Mouse (Mus musculus) urinary bladder, postnatal 4 days (tissue): ENCODE results near the gene Col5a3.
"Not testable (repeated sequence)": the region's sequence is repeated elsewhere in the genome, so short reads cannot be mapped to it uniquely, and the experiment has no call there.

Experiments
- DNase-seq, 2 experiments: peaks; one replicate each; pipeline ENCODE4 v3.0.0; 2021 to 2022; ENCODE audit warnings: low spot score in 2 of 2

Gene Col5a3

GRCm38 (mm10) chr9:20814521-20815272 is at the start of gene Col5a3:
Gene Col5a3 (minus strand): TSS chr9:20815067.
- peak; percentile 78 for DNase-seq

GRCm38 (mm10) chr9:20862225-20862624 is 47.4 kb upstream of the Col5a3 start:
- DNase-seq = no peak

- DNase-seq = no peak
Observed at GRCm38 (mm10) chr9:20861821-20862220, 47.0 kb upstream of the Col5a3 start.

- no peak for DNase-seq
Observed at GRCm38 (mm10) chr9:20859926-20860325, 45.1 kb upstream of the Col5a3 start.

GRCm38 (mm10) chr9:20857131-20857530 is 42.3 kb upstream of the Col5a3 start:
- DNase-seq = no peak

- DNase-seq = no peak
Observed at GRCm38 (mm10) chr9:20850179-20850578, 35.3 kb upstream of the Col5a3 start.

- no peak for DNase-seq
Observed at GRCm38 (mm10) chr9:20842670-20843069, 27.8 kb upstream of the Col5a3 start.

GRCm38 (mm10) chr9:20842211-20842610 is 27.3 kb upstream of the Col5a3 start:
- DNase-seq = no peak

GRCm38 (mm10) chr9:20838931-20839330 is 24.1 kb upstream of the Col5a3 start:
- DNase-seq = no peak

GRCm38 (mm10) chr9:20837184-20837947 is 22.5 kb upstream of the Col5a3 start:
- DNase-seq = no peak

GRCm38 (mm10) chr9:20835431-20835954 is 20.6 kb upstream of the Col5a3 start:
- not testable (repeated sequence) for DNase-seq

- DNase-seq = no peak
Observed at GRCm38 (mm10) chr9:20834881-20835280, 20.0 kb upstream of the Col5a3 start.

GRCm38 (mm10) chr9:20830901-20831643 is 16.2 kb upstream of the Col5a3 start:
- DNase-seq = peak; percentile 96 to 97

- DNase-seq = no peak
Observed at GRCm38 (mm10) chr9:20828127-20828526, 13.3 kb upstream of the Col5a3 start.

GRCm38 (mm10) chr9:20825781-20826180 is 10.9 kb upstream of the Col5a3 start:
- DNase-seq = no peak

- no peak for DNase-seq
Observed at GRCm38 (mm10) chr9:20822821-20823220, 8.0 kb upstream of the Col5a3 start.

GRCm38 (mm10) chr9:20820001-20820400 is 5.1 kb upstream of the Col5a3 start:
- DNase-seq = no peak

- no peak for DNase-seq
Observed at GRCm38 (mm10) chr9:20818236-20818635, 3.4 kb upstream of the Col5a3 start, which contains the start of gene Rdh8. Gene Rdh8 (plus strand): TSS chr9:20818503.

GRCm38 (mm10) chr9:20812537-20813271 is 2.2 kb downstream of the Col5a3 start:
- peak in 1 of 2 experiments; percentile 71 for DNase-seq

- DNase-seq = no peak
Observed at GRCm38 (mm10) chr9:20810773-20811172, 4.1 kb downstream of the Col5a3 start.

- DNase-seq = no peak
Observed at GRCm38 (mm10) chr9:20810271-20810670, 4.6 kb downstream of the Col5a3 start.
